Mouse (Mus musculus) urinary bladder, postnatal 0 days (tissue): ENCODE measurements around the gene Scml2. TPM values are rescaled to one million over a fixed set of nuclear protein-coding genes. Genes with fewer than 3 reads are reported as not detected.

Experiments used
- polyA plus RNA-seq: library from polyadenylated mRNA; unstranded; fragments of >200 nt; fragmentation: Nextera tagmentation; extraction: Ambion mirVana; gene quantifications from 2 replicates; pipeline ENCODE4 v1.2.1, GENCODE M21; 2015

Scml2 gene
- 0.94 and 1.7 TPM in 2 replicates for polyA plus RNA-seq

DNA sequence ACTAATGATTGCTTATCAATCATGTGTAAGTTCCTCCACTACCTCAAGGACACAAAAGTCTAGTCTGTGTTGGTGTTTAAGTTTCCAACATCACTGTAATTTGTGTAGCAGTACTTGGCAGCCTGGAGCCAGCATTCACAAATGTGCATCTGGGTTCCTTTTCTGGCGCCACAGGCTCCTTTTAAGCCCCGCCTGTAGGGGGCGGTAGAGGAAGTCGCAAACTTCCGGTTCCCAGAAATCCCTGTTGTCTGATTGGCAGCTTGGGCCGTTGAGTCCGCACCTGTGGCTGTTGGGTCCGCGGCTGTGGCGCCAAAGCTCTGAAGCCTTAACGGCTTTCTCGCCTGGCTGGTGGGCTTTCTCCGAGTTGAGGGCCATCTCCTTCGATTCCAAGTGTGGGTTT is at the start of gene Scml2:
Scml2 (plus strand) TSS at position 301 of the 400 bp plus-strand sequence.

DNA sequence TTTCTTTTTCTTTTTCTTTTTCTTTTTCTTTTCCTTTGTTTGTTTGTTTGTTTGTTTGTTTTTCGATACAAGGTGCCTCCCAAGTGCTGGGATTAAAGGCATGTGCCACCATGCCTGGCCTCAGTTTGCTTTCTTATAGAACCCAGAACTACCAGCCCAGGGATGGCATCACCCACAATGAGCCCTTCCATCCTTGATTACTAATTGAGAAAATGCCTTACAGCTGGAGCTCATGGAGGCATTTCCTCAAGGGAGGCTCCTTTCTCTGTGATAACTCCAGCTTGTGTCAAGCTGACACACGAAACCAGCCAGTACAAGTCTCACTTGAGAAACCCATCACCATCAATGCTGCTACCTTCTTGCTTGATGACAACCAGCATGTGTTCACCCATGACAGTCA is 170.2 kb downstream of the Scml2 start, which contains the start of gene Gm15262:
Gm15262 (plus strand) TSS at position 301 of the 400 bp plus-strand sequence.

Other genes starting within 250 kb of the Scml2 start
- gene Gja6, start 210.1 kb upstream of the Scml2 start, polyA plus RNA-seq, result 0.12 and 0.23 TPM in 2 replicates
- gene Cdkl5, start 122.5 kb upstream of the Scml2 start, polyA plus RNA-seq, result 1.8 and 2.3 TPM in 2 replicates
- not detected in 2 replicates for gene Gm15262, start 170.3 kb downstream of the Scml2 start, polyA plus RNA-seq